Mouse (Mus musculus) heart, adult 2 months (tissue): ENCODE results near the gene Prkcz. TPM values are rescaled to one million over a fixed set of nuclear protein-coding genes. Genes with fewer than 3 reads are reported as not detected.

Experiments used
- DNase-seq, 2 experiments: peaks; one replicate each; pipeline ENCODE4 v3.0.0; 2021
- H3K27ac ChIP-seq: fragments of 200-600 bp; 2 replicates; pipeline ENCODE4 v1.8.1; 2022
- H3K27me3 ChIP-seq: fragments of 200-500 bp; 2 replicates; pipeline ENCODE4 v1.6.1; 2012; ENCODE audit warnings: mild to moderate bottlenecking, low read length, inconsistent platforms, mixed read lengths; ENCODE audit not compliant: control insufficient read depth, insufficient read depth
- H3K36me3 ChIP-seq: fragments of 200-500 bp; 2 replicates; pipeline ENCODE4 v1.6.1; 2012; ENCODE audit warnings: low read length, inconsistent platforms; ENCODE audit not compliant: control insufficient read depth, insufficient read depth
- H3K4me1 ChIP-seq: fragments of 200-500 bp; 2 replicates; pipeline ENCODE4 v1.6.1; 2011; ENCODE audit warnings: low read length; ENCODE audit not compliant: control insufficient read depth, insufficient read depth
- H3K4me3 ChIP-seq: fragments of 200-600 bp; 2 replicates; pipeline ENCODE4 v1.8.1; 2022
- H3K79me2 ChIP-seq: fragments of 200-500 bp; replicated peaks from 2 replicates; pipeline ENCODE4 v1.6.1; 2012; ENCODE audit warnings: mild to moderate bottlenecking, inconsistent platforms, low read length, moderate library complexity, mixed read lengths; ENCODE audit not compliant: control insufficient read depth, insufficient read depth
- H3K9ac ChIP-seq: fragments of 200-500 bp; 2 replicates; pipeline ENCODE4 v1.6.1; 2012; ENCODE audit warnings: low read depth, mild to moderate bottlenecking, control low read depth, inconsistent platforms, low read length, mixed read lengths
- CTCF ChIP-seq: fragments of 200-600 bp; IDR thresholded peaks from 2 replicates; pipeline ENCODE4 v1.8.1; 2022; ENCODE audit warnings: antibody characterized with exemption, mild to moderate bottlenecking, moderate library complexity
- EP300 ChIP-seq: fragments of 200-500 bp; IDR thresholded peaks from 2 replicates; pipeline ENCODE4 v1.6.1; 2011; ENCODE audit warnings: low read depth, low read length, control low read depth; ENCODE audit not compliant: insufficient read depth
- POLR2A ChIP-seq: fragments of 200-500 bp; IDR thresholded peaks from 2 replicates; pipeline ENCODE4 v1.6.1; 2011; ENCODE audit warnings: mild to moderate bottlenecking, low read depth, low read length, control low read depth; ENCODE audit not compliant: insufficient read depth
- WGBS: fragments of 180-500 bp; shearing (Covaris S2); methylation state at CpG from one replicate; pipeline ENCODE4 v1.1.7; 2018; 5-methylcytosine and 5-hydroxymethylcytosine counted together
- intact Hi-C: fragments of 180-260 bp; cut with DNase I; formaldehyde crosslinking; loops from one replicate; pipeline ENCODE4 v1.15.1; 2025
- polyA plus RNA-seq: library from polyadenylated mRNA; depleted of rRNA; stranded (reverse); fragments of >200 nt; gene quantifications from 2 replicates; pipeline ENCODE4 v1.2.3, GENCODE M21; 2012
- total RNA-seq, 2 experiments: library from RNA; stranded (reverse); gene quantifications; 2 replicates each; pipeline ENCODE4 v1.2.3; 2021

The Prkcz gene
- total and polyA plus RNA-seq, 3 experiments, result 1.5 to 2.6 (median 2.3) TPM

DNA sequence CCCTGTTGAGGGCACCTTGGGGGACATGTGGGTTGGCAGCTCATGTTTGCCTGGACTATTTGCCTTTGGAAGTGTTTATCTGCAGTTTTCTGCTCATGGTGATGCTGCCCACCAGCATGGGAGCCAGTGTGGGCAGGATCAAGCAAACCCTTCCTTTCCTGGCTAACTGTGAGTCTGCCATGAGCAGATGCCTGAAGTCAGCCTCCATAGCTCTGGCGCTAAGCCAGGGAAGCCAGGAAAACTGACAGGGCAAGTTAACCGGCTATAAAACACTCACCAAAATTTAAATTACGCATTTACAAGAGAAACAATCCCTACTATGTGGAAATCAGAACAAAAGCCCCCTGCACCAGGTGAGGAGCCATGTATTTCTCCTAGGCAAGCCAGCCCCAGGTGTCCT, 86.3 kb downstream of the Prkcz start:
- DNase-seq, result no peak
- no peak overlapping the region for H3K9ac ChIP-seq
- no peaks in the 10 kb centered on the region for H3K36me3 ChIP-seq
- TF ChIP-seq EP300 (no peak), CTCF (no peak), POLR2A (no peak)
- WGBS, result 58% methylated on average over 3 of the region's 3 CpGs
- no peaks in the 10 kb centered on the region for H3K79me2 ChIP-seq
- H3K4me1 ChIP-seq, result no peaks in the 10 kb centered on the region
- intact Hi-C loops, result no loop called here
- H3K4me3 ChIP-seq, result no peak overlapping the region
- H3K27me3 ChIP-seq, result no peaks in the 10 kb centered on the region
- H3K27ac ChIP-seq, result no peak overlapping the region

DNA sequence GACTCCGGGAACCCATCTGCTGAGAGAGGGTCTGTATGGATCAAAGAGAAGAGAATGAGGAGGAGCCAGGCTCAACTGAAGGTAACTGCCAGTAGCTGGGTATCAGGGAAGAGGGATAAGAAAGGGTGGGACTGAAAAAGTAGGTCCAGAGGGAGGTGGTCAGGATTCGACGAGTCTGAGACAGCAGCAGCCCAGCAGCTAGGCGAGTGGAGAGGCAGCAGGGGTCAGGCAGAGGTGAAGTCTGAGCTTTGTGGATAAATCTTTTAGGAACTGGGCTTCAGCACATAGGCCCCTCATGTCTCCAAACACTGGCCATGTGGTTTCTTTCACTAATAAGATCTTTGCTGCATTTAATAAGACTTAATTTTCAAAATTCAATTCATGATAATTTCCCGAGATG, 86.7 kb downstream of the Prkcz start:
- intact Hi-C loops, result no loop called here
- Histone ChIP-seq H3K27ac (no peak overlapping the region), H3K4me3 (no peak overlapping the region), H3K4me1 (no peaks in the 10 kb centered on the region), H3K9ac (no peak overlapping the region), H3K36me3 (no peaks in the 10 kb centered on the region), H3K79me2 (no peaks in the 10 kb centered on the region), H3K27me3 (no peaks in the 10 kb centered on the region)
- DNase-seq, result no peak
- 53% methylated on average over 5 of the region's 5 CpGs for WGBS
- TF ChIP-seq CTCF (no peak), EP300 (no peak), POLR2A (no peak)

DNA sequence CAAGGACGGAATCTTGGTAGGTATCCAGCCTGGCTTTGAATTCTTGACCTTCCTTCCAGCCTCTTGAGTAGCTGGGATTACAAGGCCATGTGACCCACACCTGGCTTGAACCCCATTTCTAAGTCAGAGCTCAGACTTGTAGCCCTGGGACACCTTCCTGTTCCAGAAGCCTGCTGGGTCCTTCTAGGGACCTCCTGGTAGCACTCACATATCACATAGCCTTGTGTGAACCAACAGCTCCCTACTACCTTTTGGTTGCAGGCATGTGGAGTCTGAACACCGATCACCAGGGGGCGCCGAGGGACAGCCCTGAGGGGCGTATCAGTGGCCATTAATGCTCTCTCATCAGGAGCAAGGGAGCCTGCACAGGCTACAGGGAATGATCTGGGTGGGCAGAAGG, 92.8 kb downstream of the Prkcz start:
- peak; percentile 79 for TF ChIP-seq CTCF
- TF ChIP-seq EP300, result no peak
- TF ChIP-seq POLR2A, result no peak
- WGBS, result 18% methylated on average over 5 of the region's 5 CpGs
- no peaks in the 10 kb centered on the region for H3K27me3 ChIP-seq
- no peak overlapping the region for H3K27ac ChIP-seq
- H3K4me1 ChIP-seq, result peaks cover 4% of the 10 kb centered on the region
- intact Hi-C loops, result loop anchor here (1.0 kb wide), 1 partner anchor 40 kb away; no protein-coding TSS in a partner anchor
- no peaks in the 10 kb centered on the region for H3K79me2 ChIP-seq
- H3K4me3 ChIP-seq, result no peak overlapping the region
- DNase-seq, result peak; percentile 64 to 78
- H3K9ac ChIP-seq, result no peak overlapping the region
- no peaks in the 10 kb centered on the region for H3K36me3 ChIP-seq

DNA sequence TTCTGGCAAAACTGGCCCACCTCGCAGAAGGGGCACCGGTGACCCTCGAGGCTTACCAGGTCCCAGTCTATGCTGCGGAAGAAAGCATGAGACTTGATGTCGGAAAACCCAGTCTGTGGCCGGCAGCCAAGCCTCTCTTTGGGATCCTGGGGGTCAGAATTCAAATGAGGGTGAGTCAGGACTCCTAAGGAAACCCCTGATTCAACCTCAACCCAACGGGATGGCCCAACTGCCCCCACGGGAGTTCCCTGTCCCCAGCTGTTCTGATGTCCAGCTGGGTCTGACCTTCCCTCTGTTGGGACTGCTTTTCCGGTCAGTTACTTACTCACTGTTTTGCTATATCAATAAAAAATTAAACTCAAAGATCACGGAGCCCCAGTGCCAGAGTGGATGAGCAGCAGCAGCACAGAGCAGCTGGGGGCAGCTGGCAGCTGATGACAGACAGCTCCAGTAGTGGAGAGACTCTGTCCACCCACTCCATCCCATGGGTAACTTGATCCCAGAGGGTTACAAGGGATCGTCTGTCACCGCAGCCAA, 93.5 kb downstream of the Prkcz start:
- Histone ChIP-seq H3K4me1 (peaks cover 4% of the 10 kb centered on the region), H3K27ac (no peak overlapping the region), H3K4me3 (no peak overlapping the region), H3K79me2 (no peaks in the 10 kb centered on the region), H3K27me3 (no peaks in the 10 kb centered on the region), H3K9ac (no peak overlapping the region), H3K36me3 (no peaks in the 10 kb centered on the region)
- intact Hi-C loops, result loop anchor here (1.0 kb wide), 1 partner anchor 41 kb away; no protein-coding TSS in a partner anchor
- DNase-seq, result peak; percentile 26 to 27
- TF ChIP-seq CTCF, result no peak
- no peak for TF ChIP-seq EP300
- no peak for TF ChIP-seq POLR2A
- 36% methylated on average over 12 of the region's 12 CpGs for WGBS

DNA sequence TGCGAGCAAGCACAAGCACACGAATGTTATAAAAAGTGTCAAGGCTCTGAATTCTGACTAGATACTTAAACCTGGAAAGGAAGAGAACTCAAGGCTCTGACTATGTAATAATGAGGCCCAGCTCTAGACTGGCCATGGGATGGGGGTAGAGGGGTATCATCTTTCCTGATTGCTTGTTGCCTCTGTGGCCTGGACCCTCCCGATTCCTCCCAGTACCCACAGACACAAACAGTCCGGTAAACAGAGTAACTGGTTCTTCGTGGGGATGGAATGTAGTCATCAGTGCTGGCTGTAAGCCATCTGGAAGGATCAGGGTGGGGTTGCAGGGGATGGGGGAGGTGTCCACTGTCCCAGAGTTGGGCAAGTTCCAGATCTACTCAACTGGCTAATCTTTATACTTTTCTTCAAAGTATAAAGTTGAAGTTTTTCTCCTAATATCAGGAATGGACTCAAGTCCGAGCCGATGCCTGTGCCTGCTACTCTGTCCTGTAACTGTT, 94.1 kb downstream of the Prkcz start:
- no peak overlapping the region for H3K9ac ChIP-seq
- no peak for TF ChIP-seq POLR2A
- TF ChIP-seq EP300, result no peak
- TF ChIP-seq CTCF, result no peak
- DNase-seq, result no peak
- no peak overlapping the region for H3K27ac ChIP-seq
- no peaks in the 10 kb centered on the region for H3K79me2 ChIP-seq
- no peaks in the 10 kb centered on the region for H3K36me3 ChIP-seq
- no peak overlapping the region for H3K4me3 ChIP-seq
- H3K4me1 ChIP-seq, result peaks cover 4% of the 10 kb centered on the region
- no peaks in the 10 kb centered on the region for H3K27me3 ChIP-seq
- intact Hi-C loops, result no loop called here
- 51% methylated on average over 7 of the region's 7 CpGs for WGBS

DNA sequence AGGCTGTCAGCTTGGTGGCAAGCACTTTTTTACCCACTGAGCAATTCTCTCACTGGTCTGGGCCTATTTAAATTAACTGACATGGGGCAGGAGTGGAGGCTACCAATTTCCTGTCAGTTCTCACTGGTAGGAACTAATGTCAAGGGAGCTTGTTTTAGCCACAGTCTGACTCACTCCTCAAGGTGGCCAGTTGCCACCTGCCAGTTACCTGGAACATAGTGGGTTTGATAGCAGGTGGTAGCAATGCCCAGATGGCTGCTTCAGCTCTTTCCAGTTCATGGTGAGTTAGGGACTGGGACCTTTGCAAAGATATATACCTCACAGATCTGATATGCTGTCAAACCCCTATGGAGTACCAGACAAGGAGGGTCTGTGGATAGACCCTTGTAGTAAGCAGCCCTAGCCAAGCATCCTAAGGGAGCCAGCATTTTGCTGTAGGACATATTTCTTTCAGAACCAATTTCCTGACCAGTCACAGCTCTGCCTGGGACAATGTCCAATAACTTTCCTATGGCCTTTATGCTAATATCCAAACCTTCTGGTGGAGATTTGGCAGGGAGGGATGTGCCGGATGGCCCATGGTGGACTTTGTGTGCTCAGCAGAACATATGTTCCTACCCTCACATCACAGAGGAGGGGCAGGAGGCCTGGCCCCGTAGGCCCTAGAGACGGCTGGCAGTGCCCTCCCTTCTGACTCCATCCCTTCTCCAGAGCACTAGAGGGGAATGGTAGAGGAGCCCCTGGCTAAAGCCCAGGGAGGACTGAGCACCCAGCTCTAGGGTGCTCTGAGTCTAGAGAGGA, 96.4 kb downstream of the Prkcz start:
- Histone ChIP-seq H3K4me1 (peaks cover 4% of the 10 kb centered on the region), H3K9ac (no peak overlapping the region), H3K79me2 (no peaks in the 10 kb centered on the region), H3K27me3 (no peaks in the 10 kb centered on the region), H3K36me3 (no peaks in the 10 kb centered on the region), H3K27ac (no peak overlapping the region), H3K4me3 (no peak overlapping the region)
- TF ChIP-seq POLR2A (no peak), CTCF (no peak), EP300 (no peak)
- intact Hi-C loops, result no loop called here
- WGBS, result 71% methylated on average over 3 of the region's 3 CpGs
- DNase-seq, result no peak
